Mouse (Mus musculus) heart, adult 2 months (tissue): ENCODE results near the gene Gabrd.

ENCODE experiments used
- CTCF ChIP-seq: fragments of 200-600 bp; IDR thresholded peaks from 2 replicates; pipeline ENCODE4 v1.8.1; 2022; ENCODE audit warnings: antibody characterized with exemption, mild to moderate bottlenecking, moderate library complexity
- POLR2A ChIP-seq: fragments of 200-500 bp; IDR thresholded peaks from 2 replicates; pipeline ENCODE4 v1.6.1; 2011; ENCODE audit warnings: mild to moderate bottlenecking, low read depth, low read length, control low read depth; ENCODE audit not compliant: insufficient read depth

GRCm38 (mm10) chr4:155367739-155368138 is 30.2 kb downstream of the Gabrd start:
- TF ChIP-seq CTCF (no peak), POLR2A (no peak)
